Mouse (Mus musculus): ENCODE data around the gene Dapk3. TPM values are rescaled to one million over a fixed set of nuclear protein-coding genes. Genes with fewer than 3 reads are reported as not detected.
A peak's percentile ranks its signal among the peaks of the same experiment; 100 is the strongest.

Dapk3 gene
- polyA plus RNA-seq, 1 experiment from 2014 or later, result 32.4 TPM

DNA sequence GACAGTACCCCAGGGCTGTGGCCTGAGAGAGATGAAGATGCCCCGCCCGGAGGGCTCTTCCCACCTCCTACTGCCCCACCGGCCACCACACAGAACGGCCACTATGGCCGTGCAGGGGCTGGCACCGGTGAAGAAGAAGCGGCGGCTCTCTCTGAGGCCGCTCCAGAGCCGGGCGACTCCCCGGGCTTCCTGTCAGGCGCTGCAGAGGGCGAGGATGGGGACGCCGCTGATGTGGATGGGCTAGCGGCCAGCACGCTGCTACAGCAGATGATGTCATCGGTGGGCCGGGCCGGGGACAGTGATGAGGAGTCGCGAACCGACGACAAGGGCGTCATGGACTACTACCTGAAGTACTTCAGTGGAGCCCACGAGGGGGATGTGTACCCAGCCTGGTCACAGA lies 38.1 kb upstream of the Dapk3 start:
- WGBS, result 92% methylated on average over 27 of the region's 27 CpGs
- Histone ChIP-seq H3K4me2 (ENCODE audit: low read depth, low read length) (no peak overlapping the region), H3K4me1 (ENCODE audit: control insufficient read depth, insufficient read depth, low read length) (peaks cover 42% of the 10 kb centered on the region), H3K27ac (ENCODE audit: low read length) (peak overlapping the region; percentile 88), H3K4me3 (replicated peaks; ENCODE audit: low read length) (no peak overlapping the region), H3K9ac (ENCODE audit: low read length) (no peak overlapping the region), H3K27me3 (ENCODE audit: control insufficient read depth, insufficient read depth, low read length) (no peaks in the 10 kb centered on the region), H3K36me3 (ENCODE audit: control insufficient read depth, insufficient read depth, low read length) (peaks cover 52% of the 10 kb centered on the region), H3K9me3 (replicated peaks; ENCODE audit: control insufficient read depth, low read length) (no peaks in the 10 kb centered on the region)
- ATAC-seq (ENCODE audit: insufficient read depth, low FRiP score), result no peak

DNA sequence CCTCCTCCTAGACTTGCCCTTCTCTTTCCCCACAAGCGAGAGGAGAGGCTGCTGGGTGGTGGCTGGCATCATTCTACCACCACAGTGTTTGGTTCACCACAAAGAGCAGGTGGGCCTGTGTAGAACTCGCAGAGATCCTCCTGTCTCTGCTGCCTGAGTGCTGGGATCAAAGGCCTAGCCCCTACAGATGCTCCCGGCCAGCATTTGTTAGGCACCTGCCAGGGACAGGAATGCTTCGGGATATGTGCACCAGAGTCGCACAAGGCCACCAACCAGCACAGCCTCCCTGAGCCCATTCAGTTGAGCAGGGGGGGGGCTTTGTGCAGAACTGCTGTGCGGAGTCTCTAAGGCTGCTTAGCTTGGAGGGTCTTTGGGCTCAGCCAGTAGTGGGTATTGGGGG lies 37.5 kb upstream of the Dapk3 start:
- 82% methylated on average over 6 of the region's 6 CpGs for WGBS
- no peak for ATAC-seq (ENCODE audit: insufficient read depth, low FRiP score)
- Histone ChIP-seq H3K4me1 (ENCODE audit: control insufficient read depth, insufficient read depth, low read length) (peaks cover 35% of the 10 kb centered on the region), H3K27ac (ENCODE audit: low read length) (peak overlapping the region; percentile 88), H3K27me3 (ENCODE audit: control insufficient read depth, insufficient read depth, low read length) (no peaks in the 10 kb centered on the region), H3K4me3 (replicated peaks; ENCODE audit: low read length) (peak overlapping the region; percentile 25), H3K9me3 (replicated peaks; ENCODE audit: control insufficient read depth, low read length) (no peaks in the 10 kb centered on the region), H3K9ac (ENCODE audit: low read length) (peak overlapping the region; percentile 58), H3K36me3 (ENCODE audit: control insufficient read depth, insufficient read depth, low read length) (peaks cover 55% of the 10 kb centered on the region), H3K4me2 (ENCODE audit: low read depth, low read length) (peak overlapping the region; percentile 46)

DNA sequence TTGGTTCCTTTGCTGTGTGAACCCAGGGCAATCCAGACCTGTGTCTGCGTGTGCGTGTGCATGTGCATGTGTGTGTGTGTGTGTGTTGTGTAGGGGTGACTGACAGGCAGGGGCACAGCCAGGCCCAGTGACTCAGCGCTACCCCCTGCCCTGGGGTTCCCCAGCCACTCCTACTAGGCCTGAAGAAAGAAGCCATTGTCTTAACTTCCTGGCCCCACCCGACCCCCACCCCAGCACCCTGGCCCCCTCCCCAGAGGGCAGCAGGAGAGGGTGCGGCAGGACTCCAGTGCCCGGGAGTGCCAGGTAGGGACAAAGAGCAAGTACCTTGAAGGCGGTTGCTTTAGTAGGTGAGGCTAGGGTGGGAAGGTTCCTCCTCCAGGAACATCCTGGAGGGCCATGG lies 37.0 kb upstream of the Dapk3 start:
- H3K4me3 ChIP-seq (replicated peaks; ENCODE audit: low read length), result peak overlapping the region; percentile 25
- H3K27me3 ChIP-seq (ENCODE audit: control insufficient read depth, insufficient read depth, low read length), result no peaks in the 10 kb centered on the region
- peak overlapping the region; percentile 58 for H3K9ac ChIP-seq (ENCODE audit: low read length)
- ATAC-seq (ENCODE audit: insufficient read depth, low FRiP score), result peak; percentile 75
- H3K4me1 ChIP-seq (ENCODE audit: control insufficient read depth, insufficient read depth, low read length), result peaks cover 31% of the 10 kb centered on the region
- 56% methylated on average over 7 of the region's 7 CpGs for WGBS
- H3K27ac ChIP-seq (ENCODE audit: low read length), result peak overlapping the region; percentile 88
- peak overlapping the region; percentile 46 for H3K4me2 ChIP-seq (ENCODE audit: low read depth, low read length)
- H3K36me3 ChIP-seq (ENCODE audit: control insufficient read depth, insufficient read depth, low read length), result peaks cover 55% of the 10 kb centered on the region
- no peaks in the 10 kb centered on the region for H3K9me3 ChIP-seq (replicated peaks; ENCODE audit: control insufficient read depth, low read length)

DNA sequence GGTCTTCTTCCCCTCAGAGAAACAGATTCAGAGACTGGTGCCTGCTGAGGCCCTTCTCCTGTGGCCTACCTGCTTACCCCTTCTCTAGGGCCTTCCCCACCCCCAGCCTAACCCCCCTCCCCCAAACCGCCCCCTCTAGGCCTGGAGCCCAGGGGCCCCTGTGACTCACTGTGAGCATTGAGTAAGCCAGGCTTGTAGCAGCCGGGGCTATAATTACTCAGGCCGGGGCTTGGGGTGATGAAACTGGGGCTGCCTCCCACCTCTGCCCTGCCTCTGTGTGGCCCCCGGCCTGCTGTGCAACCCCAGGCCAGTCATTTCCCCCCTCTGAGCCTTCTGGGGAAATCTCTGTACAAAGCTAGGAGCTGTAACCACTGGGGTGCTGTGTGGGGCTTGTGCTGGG lies 36.5 kb upstream of the Dapk3 start:
- Histone ChIP-seq H3K36me3 (ENCODE audit: control insufficient read depth, insufficient read depth, low read length) (peaks cover 55% of the 10 kb centered on the region), H3K4me3 (replicated peaks; ENCODE audit: low read length) (peak overlapping the region; percentile 25), H3K9ac (ENCODE audit: low read length) (peak overlapping the region; percentile 58), H3K4me2 (ENCODE audit: low read depth, low read length) (peak overlapping the region; percentile 46), H3K27me3 (ENCODE audit: control insufficient read depth, insufficient read depth, low read length) (no peaks in the 10 kb centered on the region), H3K9me3 (replicated peaks; ENCODE audit: control insufficient read depth, low read length) (no peaks in the 10 kb centered on the region), H3K4me1 (ENCODE audit: control insufficient read depth, insufficient read depth, low read length) (peaks cover 25% of the 10 kb centered on the region), H3K27ac (ENCODE audit: low read length) (peak overlapping the region; percentile 88)
- 73% methylated on average over 4 of the region's 4 CpGs for WGBS
- no peak for ATAC-seq (ENCODE audit: insufficient read depth, low FRiP score)

DNA sequence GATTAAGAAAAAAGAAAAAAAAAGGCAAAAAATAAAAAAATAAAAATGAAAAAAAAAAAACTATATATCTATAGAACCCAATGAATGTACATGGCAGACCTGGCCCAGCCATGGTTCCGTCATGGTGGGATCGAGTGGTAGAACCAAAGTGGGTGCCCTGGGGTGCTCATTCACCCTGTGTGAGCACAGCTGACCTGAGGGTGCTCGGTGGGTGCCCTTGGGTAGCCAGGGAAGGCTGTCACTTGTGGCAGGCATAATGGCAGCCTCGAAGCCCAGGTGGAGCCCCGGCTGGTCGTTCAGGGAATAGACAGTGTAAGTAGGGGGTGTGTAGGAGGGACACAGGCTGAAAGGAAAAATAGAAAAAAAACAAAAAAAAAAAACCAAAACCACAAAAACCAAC lies 31.5 kb upstream of the Dapk3 start:
- H3K27me3 ChIP-seq (ENCODE audit: control insufficient read depth, insufficient read depth, low read length), result no peaks in the 10 kb centered on the region
- 67% methylated on average over 6 of the region's 6 CpGs for WGBS
- H3K4me1 ChIP-seq (ENCODE audit: control insufficient read depth, insufficient read depth, low read length), result peaks cover 2% of the 10 kb centered on the region; the same call in 1 of the 2 replicates
- no peak for ATAC-seq (ENCODE audit: insufficient read depth, low FRiP score)
- no peak overlapping the region for H3K27ac ChIP-seq (ENCODE audit: low read length)
- no peak overlapping the region for H3K4me3 ChIP-seq (replicated peaks; ENCODE audit: low read length)
- no peak overlapping the region for H3K9ac ChIP-seq (ENCODE audit: low read length)
- H3K36me3 ChIP-seq (ENCODE audit: control insufficient read depth, insufficient read depth, low read length), result peaks cover 56% of the 10 kb centered on the region
- no peaks in the 10 kb centered on the region for H3K9me3 ChIP-seq (replicated peaks; ENCODE audit: control insufficient read depth, low read length)
- H3K4me2 ChIP-seq (ENCODE audit: low read depth, low read length), result no peak overlapping the region

DNA sequence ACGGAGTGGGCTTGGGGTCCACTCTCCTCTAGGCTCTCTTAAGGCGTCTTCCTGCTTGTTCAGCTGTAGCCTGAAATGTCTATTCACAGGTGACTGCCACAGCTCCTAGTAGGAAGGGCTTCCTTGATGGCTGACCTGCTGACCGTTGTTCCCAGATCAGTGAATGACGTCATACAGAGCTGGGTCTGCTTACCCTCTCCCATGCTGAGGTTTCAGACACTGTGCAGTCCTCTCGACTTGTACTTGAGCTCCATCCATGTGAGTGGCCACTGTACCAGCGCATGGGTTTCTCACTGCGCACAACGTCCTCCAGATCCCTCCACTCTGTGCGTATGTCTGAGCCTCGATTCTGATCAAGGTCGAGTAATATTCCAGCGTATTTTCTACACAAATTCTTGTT lies 30.2 kb upstream of the Dapk3 start:
- peaks cover 59% of the 10 kb centered on the region for H3K36me3 ChIP-seq (ENCODE audit: control insufficient read depth, insufficient read depth, low read length)
- ATAC-seq (ENCODE audit: insufficient read depth, low FRiP score), result no peak
- H3K4me2 ChIP-seq (ENCODE audit: low read depth, low read length), result no peak overlapping the region
- no peak overlapping the region for H3K4me3 ChIP-seq (replicated peaks; ENCODE audit: low read length)
- WGBS, result 67% methylated on average over 12 of the region's 12 CpGs
- no peaks in the 10 kb centered on the region for H3K27me3 ChIP-seq (ENCODE audit: control insufficient read depth, insufficient read depth, low read length)
- H3K9me3 ChIP-seq (replicated peaks; ENCODE audit: control insufficient read depth, low read length), result no peaks in the 10 kb centered on the region
- H3K27ac ChIP-seq (ENCODE audit: low read length), result peak overlapping the region; percentile 34
- H3K4me1 ChIP-seq (ENCODE audit: control insufficient read depth, insufficient read depth, low read length), result no peaks in the 10 kb centered on the region
- H3K9ac ChIP-seq (ENCODE audit: low read length), result no peak overlapping the region

DNA sequence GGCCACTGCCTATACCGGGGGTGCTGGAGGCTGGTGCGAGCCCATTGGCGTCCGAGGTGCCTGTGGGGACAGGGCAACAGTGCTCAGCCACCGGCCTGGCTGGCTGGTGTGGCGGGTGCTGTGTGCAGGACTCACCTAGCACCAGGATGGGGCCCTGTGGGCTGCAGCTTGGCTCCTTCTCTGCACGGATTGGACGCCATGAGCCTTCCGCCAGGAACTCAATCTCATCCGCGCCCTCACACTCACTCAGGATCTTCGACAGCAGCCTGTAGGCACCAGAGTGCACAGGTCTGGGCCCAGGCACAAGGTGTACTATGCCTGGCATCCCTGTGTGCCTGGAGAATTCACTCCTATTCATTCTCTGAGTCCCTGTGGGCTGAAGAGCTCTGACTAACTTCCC lies 28.5 kb upstream of the Dapk3 start:
- H3K4me1 ChIP-seq (ENCODE audit: control insufficient read depth, insufficient read depth, low read length), result no peaks in the 10 kb centered on the region
- no peaks in the 10 kb centered on the region for H3K27me3 ChIP-seq (ENCODE audit: control insufficient read depth, insufficient read depth, low read length)
- no peak overlapping the region; the same call in 1 of the 2 replicates for H3K27ac ChIP-seq (ENCODE audit: low read length)
- no peak for ATAC-seq (ENCODE audit: insufficient read depth, low FRiP score)
- peaks cover 49% of the 10 kb centered on the region for H3K36me3 ChIP-seq (ENCODE audit: control insufficient read depth, insufficient read depth, low read length)
- no peak overlapping the region for H3K9ac ChIP-seq (ENCODE audit: low read length)
- no peak overlapping the region for H3K4me2 ChIP-seq (ENCODE audit: low read depth, low read length)
- H3K4me3 ChIP-seq (replicated peaks; ENCODE audit: low read length), result no peak overlapping the region
- WGBS, result 87% methylated on average over 12 of the region's 12 CpGs
- H3K9me3 ChIP-seq (replicated peaks; ENCODE audit: control insufficient read depth, low read length), result no peaks in the 10 kb centered on the region

DNA sequence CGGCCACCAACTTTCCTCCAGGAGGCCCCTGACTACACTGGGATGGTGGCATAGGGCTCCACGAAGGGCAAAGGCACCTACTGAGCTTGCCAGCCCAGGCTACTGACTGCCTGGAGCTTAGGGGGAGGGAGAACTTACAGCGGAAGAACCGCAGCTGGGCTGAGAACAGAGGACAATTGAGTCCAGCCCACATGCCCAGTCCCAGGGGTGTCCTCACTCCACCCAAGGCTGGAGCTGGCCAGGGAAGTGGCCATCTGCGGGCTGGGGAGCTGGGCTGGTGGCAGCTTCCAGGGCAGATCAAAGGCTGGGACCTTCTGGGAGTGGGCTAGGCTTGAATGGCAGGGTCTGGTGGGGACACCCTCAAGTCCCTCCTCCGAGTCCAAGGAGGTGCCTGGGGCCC lies 28.1 kb upstream of the Dapk3 start:
- H3K27ac ChIP-seq (ENCODE audit: low read length), result peak overlapping the region; percentile 28
- H3K4me2 ChIP-seq (ENCODE audit: low read depth, low read length), result no peak overlapping the region
- 0 out of 2 replicates have a peak overlapping the region, but pooled peaks have one; percentile 8 for H3K9ac ChIP-seq (ENCODE audit: low read length)
- no peak for ATAC-seq (ENCODE audit: insufficient read depth, low FRiP score)
- 79% methylated on average over 6 of the region's 6 CpGs for WGBS
- H3K36me3 ChIP-seq (ENCODE audit: control insufficient read depth, insufficient read depth, low read length), result peaks cover 47% of the 10 kb centered on the region
- H3K4me1 ChIP-seq (ENCODE audit: control insufficient read depth, insufficient read depth, low read length), result no peaks in the 10 kb centered on the region
- H3K9me3 ChIP-seq (replicated peaks; ENCODE audit: control insufficient read depth, low read length), result no peaks in the 10 kb centered on the region
- no peaks in the 10 kb centered on the region for H3K27me3 ChIP-seq (ENCODE audit: control insufficient read depth, insufficient read depth, low read length)
- H3K4me3 ChIP-seq (replicated peaks; ENCODE audit: low read length), result no peak overlapping the region

DNA sequence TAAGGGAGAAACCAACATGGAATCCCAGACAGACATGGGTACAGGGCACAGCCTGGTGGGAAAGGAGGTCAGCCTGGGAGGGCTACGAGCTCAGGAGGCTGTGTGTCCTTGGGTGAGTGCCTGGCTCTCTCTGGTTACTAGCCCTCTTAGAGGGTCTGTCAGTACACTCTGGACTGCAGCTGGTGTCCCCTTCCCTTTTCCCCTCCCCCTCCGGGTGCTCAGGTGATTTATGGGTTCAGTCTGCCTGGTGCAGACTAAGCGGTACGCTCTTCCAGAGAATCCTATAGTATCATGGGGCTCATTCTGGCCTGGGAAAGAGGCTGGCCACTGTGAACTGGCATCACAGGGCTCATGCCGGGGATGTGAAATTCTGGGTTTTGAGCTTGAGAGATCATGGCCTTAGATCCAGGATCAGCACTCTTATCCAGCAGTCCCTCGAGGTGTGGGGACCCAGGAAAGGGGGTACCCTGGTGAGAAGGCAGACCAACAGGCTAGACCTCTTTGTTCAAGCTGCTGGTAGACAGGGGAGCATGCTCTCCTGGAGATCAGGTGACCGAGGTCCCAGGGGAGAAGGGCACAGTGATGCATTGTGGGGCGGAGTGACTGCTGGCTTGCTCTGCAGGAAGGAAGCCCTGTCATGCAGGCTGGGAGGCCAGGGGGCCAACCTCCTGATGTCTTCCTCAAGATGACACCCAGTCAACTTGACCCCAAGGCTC lies 21.0 kb upstream of the Dapk3 start:
- Histone ChIP-seq H3K4me1 (ENCODE audit: control insufficient read depth, insufficient read depth, low read length) (peaks cover 12% of the 10 kb centered on the region), H3K4me3 (replicated peaks; ENCODE audit: low read length) (no peak overlapping the region), H3K4me2 (ENCODE audit: low read depth, low read length) (no peak overlapping the region), H3K27me3 (ENCODE audit: control insufficient read depth, insufficient read depth, low read length) (no peaks in the 10 kb centered on the region), H3K9ac (ENCODE audit: low read length) (no peak overlapping the region), H3K36me3 (ENCODE audit: control insufficient read depth, insufficient read depth, low read length) (peaks cover 26% of the 10 kb centered on the region; the same call in 1 of the 2 replicates), H3K9me3 (replicated peaks; ENCODE audit: control insufficient read depth, low read length) (no peaks in the 10 kb centered on the region), H3K27ac (ENCODE audit: low read length) (no peak overlapping the region)
- 65% methylated on average over 8 of the region's 8 CpGs for WGBS
- ATAC-seq (ENCODE audit: insufficient read depth, low FRiP score), result no peak
